Mouse (Mus musculus) urinary bladder, adult 18-20 months (tissue): Measurements from ENCODE around the gene Npat.

Source experiments
- DNase-seq, 2 experiments: peaks; one replicate each; pipeline ENCODE4 v3.0.0; 2022; ENCODE audit warnings: low spot score in 2 of 2, mixed read lengths in 2 of 2

The Npat gene

DNA sequence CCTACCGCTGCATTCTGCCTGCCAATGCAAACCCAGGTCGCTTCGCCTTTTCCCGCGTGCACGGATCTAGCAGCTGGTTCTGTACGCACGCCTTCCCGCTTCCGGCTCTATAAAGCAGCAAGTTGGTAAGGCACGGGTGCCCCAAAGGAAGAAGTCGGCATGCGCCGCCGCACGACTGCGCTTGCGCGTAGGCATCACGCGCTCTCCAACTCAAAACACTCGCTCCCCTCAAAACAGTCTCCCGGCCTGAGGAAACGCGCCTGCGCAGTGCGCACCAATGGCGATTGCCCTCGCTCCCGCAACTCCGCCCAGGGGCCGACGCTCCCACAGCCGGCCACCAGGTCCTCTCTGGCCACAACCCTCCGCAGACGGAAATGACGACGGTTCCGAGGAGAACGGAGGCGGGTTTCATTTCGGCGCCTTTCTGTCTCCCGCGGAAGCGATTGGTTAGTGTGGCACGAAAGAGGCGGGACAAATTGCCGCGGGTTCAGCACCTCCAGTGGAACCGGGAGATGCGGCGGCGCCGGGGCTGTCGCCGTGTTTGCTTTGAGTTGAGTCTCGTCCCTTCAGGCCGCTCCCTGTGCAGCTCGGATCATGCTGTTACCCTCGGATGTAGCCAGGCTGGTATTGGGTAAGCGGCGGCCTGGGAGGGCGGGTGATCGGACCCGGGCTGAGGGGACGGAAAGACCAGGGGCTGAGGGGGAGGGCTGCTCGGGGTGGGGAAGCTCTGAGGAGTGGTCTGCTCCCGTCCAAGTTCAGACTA lies at the start of gene Npat, which contains the start of gene Atm:
Gene Npat, plus strand, starts transcription at position 490 of the 763 bp plus-strand sequence.
Gene Atm, minus strand, starts transcription at position 183 of the 763 bp plus-strand sequence.
- peak; percentile 93 to 99 for DNase-seq

DNA sequence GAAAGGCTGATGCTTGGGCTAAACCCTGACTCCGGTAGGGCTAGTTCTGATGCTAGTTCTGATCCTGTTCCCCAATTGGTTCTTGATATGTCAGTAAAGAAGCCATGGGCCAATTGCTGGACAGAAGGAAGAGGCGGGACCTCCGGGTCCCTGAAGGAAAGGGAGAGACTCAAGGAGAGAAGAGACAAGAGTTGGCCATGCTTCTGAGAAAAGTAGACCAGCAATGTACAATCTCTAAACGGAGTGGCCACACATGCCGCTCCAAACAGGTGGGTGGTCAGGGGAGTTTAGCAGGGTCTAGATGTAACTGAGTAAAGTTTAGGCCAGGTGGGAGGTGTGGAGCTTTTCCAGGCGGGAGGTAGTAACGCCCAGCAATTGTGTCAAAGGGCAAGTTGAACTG lies 28.8 kb upstream of the Npat start:
- no peak for DNase-seq

DNA sequence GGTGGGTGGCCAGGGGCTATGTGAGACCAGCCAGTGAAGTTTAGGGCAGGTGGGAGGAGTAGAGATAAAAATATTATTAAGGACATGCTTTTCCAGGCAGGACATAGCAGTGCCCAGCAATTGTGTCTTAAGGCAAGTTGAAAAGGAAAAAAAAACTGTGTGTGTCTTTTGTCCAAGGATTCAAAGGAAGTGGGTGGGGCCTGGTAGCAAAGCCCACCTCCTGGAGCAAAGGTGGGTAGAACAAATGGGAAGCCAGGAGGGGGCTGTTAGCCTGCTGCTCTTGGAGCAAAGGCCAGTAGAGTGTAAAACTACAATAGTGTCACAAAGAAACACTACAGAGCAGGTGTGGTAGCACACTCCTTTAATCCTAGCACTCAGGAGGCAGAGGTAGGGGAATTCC lies 22.8 kb upstream of the Npat start:
- no peak for DNase-seq

DNA sequence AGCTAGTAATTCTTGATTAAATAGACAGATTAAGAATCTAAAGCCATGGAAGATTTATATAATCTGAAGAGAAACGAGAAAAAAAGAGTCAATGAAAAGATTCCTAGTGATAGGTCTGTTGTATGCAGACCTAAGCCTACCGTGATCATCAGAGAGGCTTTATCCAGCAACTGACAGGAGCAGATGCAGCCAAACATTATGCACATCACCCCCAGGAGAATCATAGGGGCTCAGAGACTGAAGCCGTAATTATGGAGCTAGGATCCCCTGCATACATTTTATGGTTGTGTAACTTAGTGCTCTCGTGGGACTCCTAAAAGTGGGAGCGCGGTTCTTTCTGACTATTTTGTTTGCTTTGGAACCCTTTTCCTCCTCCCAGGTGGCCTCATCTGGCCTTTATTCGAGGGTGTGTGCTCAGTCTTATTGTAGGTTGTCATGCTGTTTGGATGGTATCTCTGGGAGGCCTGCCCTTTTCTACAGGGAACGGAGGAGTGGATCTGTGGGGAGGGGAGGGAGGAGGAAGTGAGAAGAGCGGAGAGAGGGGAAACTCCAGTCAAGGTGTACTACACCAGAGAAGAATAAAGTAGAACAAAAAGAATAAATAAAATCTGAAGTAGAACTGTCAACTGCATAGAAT lies 19.4 kb upstream of the Npat start:
- DNase-seq: no peak

DNA sequence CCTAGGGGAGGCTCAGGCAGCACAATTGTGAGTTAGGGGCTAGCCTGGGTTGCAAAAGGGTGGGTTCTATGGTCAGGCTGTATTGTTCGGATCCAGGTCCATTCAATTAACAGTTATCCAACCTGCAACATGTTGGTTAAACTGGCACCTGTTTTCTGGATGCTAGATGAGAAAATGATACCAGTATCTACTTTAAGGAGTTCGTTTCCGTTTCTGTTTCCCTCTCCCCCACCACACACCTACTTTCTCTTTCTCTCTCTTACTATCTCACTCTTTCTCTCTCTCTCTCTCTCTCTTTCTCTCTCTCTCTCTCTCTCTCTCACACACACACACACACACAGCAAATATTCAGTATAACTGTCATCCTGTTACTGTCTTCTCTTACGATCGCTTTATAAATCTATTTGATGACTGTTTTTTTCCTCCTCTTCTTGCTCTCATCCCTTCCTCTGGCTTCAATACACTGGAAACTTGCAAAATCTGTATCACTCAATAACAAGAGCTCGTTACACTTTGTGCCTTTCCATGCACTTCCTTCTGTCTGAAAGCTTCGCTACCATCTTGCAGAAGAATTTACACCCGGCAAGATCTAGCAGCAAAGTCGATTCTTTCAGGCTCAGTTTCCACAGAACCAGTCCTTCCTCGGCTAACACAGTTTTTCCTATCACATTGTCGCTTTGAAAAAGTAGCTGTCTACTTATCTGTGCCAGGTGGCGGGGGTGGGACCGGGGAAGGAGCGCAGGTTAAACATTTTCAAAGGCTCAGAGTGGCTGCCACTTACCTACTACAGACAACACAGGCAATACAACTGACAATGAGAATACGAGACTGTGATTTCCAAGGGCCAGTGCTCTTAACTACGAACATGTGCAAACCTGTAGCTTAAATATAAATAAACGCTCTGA lies 1.2 kb upstream of the Npat start:
- DNase-seq: peak in 1 of 2 experiments; percentile 16

DNA sequence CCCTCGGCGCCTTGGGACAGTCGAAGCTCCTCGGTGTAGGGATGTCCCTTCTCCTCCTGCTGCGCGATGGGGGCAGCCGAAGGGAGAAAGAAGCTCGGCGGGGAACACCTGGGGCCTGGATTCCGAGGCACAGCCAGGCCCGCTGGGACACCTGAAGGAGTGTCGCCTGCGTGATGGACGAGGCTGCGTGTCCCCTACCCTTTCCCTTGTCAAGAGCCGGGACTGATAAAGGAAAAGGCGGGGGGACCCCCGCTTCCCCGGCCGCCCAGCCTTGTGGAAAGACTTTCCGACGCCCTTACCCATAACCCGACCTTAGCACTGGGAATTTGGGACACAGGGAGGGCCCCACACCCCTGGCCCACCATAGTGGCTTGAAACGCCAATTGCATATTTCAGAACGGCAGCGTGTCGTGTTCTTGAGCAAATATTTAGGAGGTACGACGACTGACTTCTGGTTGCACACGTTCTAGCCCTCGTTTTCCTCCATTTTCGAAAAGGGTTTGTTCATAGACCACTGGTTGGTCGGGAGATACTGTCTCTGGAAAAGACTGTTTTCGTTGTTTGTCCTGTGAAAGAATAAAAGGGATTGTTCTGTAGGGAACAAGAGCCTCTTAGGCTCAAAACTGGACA lies 604 bp downstream of the Npat start:
- DNase-seq: peak in 1 of 2 experiments; percentile 15

DNA sequence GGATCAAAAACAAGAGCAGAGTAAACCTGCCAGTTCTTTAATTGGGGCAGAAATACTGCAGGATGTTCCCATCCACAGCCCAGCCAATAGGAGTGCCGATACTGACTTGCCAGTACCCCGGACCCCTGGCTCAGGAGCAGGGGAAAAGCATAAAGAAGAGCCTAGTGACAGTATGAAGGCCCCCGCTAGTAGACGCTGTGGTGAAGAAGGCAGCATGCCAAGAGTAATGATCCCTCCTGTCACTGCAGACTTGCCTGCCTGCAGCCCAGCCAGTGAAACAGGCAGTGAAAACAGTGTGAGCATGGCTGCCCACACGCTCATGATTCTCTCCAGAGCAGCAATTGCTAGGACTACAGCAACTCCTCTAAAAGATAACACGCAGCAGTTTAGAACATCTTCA lies 33.8 kb downstream of the Npat start:
- no peak for DNase-seq

DNA sequence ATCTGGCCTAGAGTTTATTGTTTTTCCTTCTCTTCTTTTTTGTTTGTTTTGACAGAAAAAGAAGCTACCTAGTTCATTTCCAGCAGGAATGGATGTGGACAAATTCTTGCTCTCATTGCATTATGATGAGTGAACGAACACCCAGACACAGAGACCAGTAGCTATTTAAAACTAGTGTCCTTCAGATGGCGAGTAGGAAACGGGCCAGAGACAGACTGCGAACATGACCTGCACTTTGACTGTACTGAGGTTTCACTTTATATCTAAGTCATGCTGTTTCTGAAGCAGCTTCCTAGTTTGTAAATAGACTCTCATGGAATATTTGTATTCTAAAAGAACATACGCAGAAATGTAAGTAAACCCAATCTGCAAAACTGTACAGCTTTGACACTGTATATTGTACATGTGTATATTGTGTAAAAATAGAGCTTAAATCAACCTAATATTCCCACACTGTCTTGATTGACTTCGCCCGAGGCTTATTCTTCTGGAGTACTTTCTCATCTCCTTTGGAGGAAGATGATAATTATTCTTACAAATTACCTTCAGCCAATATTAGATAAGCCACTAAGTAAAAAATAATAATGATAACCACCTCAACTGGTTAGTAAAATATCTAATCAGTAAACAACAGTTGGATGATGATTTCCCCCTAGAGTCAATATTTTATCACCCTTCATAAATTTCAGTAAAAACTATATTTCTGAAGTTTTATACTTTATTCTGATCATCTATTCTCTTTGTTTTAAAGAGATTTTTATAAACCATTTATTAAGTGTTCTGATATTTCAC lies 35.9 kb downstream of the Npat start:
- no peak for DNase-seq

DNA sequence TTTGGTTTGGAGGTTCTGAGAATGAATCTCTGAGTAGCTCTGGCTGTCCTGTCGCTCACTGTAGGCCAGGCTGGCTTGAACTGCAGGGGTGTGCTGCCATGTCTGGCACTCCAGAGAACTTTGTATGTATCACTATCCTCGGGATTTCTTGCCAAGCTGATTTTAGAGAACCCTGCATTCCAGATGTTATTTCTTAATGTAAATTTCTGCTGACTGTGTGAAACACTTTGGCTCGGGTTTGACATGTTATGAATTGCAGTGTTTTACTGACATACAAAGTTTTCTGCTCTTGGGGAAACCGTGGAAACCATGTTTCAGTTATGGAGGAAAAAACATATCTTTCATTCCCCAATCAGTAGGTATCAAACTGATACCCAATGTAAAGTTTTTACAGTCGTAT lies 38.9 kb downstream of the Npat start:
- DNase-seq: no peak

DNA sequence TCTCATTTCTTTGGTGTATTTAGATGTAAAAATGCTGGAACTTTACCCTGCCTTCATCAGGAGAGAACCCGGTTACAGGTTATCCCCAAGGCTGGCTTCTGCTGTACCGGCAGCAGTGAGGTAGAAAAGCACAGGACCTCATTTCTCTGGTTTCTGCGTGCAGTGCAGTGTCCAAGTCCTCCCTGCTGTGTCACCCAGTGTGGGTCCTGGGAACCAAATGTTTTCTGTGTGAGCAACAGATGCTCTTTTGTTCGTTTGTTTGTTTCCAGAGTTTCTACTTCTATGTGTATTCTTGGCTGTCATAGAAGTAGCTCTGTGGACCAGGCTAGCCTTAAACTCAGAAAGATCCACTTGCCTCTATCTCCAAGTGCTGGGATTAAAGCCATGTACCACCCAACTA lies 45.0 kb downstream of the Npat start:
- DNase-seq: no peak

DNA sequence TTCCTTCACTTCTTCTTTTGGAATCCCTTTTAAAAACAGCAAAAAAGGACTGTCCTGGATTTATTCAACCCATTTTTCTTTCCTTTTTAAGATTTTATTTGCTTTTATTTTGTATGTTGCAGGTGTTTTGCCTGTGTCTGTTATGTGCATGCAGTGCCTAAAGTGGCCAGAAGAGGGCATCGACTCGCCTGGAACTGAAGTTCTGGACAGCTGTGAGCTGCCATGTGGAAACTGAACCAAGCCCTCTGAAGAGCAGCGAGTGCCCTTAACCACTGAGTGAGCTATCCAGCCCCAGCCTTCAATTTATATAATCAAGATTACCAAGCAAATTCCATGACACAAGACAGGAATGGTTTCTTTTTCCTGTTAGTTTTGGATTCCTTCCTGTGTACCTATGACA lies 57.9 kb downstream of the Npat start:
- peak; percentile 31 to 41 for DNase-seq

DNA sequence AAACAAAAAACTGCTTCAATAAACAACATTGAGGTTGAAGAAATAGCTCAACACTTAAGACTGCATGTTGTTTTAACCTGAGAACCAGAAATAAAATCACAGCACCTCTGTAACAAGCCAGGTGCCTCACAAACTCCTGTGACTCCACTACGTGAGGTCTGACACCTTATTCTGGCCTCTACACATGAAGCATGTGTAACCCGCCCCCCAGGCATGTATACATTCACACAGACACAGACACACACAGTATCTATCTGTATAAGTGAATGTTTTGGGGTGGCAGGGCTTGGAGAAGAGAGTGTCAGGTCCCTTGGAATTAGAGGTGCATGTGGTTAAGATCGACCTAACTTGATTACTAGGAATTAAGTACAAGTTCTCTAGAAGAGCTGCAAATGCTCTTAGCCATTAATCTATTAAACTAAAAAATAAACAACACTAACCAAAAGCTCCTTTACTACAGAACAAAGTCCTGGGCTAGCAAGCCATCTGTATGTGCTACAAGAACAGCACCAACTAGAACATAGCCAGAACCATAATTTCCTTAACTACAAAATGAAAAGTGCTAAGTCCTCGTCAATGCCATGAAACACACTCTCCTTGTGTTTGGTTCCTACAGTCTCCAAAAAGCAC lies 60.2 kb downstream of the Npat start:
- DNase-seq: no peak

DNA sequence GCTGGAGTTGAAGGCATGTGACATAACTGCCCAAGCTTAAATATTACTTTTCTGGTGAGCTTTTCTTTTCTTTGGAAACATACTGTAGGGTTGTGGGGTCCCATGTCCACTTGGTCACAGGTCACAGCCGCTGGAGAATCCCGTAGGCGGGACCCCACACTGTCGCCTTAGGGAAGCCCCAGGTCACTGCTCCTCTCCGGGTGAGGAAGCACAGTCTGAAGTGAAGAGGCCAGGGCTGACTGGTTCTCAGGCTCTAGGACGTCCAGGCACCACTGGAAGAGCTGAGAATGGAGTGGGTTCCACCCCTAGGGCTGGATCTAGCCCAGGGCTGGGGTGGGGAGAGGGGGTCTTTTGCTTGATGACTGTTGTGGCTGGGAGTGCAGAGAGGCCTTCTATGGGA lies 61.8 kb downstream of the Npat start:
- DNase-seq: no peak

DNA sequence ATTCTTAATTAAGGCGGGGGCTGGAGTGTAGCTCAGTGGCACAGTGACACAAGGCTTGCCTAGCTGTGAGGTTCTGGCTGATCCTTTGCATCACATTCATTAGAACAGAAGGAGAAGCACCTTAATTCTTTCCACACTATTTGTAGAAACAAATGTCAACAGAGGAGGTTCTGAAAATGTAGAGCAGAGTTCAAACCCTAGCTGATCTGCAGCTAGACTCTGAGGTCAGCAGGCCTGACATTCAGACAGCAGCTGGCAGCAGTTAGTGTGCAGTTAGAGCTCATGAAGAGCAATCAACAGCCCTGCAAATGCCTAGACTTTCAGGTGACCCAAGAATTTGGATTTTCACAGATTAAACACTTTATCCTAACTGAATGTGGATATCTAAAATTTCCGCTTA lies 64.7 kb downstream of the Npat start:
- no peak for DNase-seq

DNA sequence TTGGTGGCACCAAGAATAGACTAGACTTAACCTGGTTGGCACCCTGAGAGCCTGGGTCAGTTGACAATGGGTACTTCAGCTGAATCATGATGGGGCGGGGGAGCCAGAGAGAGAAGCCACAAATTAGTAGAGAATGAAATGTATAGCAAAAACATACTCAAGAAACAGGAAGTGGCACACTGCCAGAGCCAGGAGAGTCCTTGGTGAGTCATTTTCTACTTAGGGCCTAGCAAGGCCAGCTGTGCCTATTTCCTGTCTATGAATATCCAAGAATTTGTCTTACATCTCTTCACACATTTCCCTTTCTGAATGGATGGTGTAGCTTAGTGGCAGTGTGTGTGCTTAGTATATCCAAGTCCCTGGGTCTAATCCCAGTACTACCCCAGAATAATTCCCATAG lies 66.5 kb downstream of the Npat start:
- DNase-seq: no peak

DNA sequence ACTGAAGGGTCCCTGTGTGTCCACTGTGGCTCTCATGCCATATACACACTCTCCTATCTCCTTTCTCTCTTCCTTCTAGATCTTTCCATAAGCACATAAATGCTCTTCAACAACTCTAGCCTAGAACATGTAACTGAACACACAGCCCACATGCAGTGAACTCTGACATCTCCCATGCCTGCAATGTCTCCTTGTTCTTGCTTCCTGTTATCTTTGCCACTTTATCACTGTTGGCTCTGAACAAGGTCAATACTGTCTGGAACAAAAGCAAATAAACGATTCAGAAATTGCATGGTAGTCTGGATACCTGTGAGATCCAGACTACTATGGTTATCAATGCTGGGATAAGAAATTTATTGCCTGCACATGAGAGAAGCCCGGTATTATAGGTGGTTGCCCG lies 67.0 kb downstream of the Npat start:
- no peak for DNase-seq

DNA sequence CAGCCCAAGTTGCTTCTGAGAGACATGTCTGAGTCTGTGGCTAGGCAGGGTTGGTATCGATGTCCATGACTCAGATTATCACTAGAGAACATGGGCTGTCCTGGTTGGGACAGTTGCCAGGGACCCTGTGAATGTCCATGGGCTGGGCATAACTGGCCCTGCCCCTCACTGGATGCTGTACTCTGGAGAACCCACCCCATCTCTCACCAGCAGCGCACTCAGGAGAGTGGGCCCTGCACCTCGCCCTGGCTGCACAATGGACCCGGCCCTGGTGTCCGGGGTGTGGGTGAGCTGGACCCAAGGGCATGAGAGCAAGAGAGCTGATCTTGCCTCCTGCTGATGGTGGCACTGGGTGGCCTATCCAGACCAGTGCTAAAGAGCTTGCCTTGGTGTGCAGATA lies 68.1 kb downstream of the Npat start:
- no peak for DNase-seq

DNA sequence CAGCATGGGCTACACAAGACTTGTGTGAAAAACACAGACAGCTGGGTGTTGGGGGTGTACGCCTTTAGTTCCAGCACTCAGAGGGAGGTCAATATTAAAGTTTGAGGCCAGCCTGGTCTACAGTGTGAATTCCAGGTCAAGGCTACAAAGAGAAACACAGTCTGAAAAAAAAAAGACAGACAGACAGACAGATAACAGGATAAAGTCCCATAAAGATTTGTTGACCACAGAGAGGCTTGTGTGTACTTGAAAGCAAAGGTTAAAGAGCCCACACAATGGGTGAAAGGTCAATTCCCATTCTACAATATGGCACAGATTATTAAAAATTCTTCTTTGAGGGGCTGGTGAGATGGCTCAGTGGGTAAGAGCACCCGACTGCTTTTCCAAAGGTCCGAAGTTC lies 70.3 kb downstream of the Npat start:
- DNase-seq: no peak

DNA sequence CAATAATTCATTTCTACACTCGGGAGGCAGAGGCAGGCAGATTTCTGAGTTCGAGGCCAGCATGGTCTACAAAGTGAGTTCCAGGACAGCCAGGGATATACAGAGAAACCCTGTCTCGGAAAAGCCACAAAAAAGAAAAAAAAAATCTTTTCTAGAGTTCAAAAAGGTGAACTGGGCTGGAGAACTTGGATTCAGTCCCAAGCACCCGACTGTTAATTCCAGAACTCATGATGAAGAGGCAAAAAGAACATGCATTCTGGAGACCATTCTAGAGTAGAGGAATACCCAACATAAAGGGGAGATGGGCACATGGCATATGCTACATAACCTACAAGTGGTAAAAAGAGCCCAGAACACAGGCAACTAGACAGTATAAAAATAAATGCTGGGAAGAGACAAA lies 71.0 kb downstream of the Npat start:
- DNase-seq: no peak

DNA sequence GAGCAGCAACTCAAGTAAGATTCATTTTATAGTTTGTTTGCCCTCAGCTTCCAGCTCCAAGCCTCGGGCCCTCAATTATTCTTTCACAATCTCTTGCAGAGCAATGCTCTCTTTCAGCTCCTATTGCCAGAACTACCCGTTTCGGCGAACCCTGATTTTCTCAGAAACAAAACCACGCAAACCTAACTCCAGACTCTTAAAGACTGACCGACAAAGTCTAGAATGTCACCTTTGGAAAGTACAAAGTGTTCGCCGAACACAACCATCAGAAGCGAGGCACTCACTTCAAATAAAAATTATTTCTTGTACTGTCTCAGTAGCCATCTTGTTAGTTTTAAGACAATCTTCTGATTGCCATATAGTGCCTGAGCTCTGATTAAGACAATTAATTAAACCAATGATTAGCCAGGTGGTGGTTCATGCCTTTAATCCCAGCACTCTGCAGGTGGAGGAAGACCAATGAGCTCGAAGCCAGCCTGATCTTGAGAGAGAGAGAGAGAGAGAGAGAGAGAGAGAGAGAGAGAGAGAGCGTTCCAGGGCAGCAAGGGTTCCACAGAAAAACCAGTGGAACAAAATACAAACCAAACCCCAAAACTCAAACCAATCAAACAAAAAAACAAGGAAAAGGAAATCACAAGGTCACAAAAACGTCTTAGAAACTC lies 72.6 kb downstream of the Npat start:
- no peak for DNase-seq
